Mouse (Mus musculus) stomach, embryonic 14.5 days (tissue): ENCODE data around the gene Mapk10. TPM values are rescaled to one million over a fixed set of nuclear protein-coding genes. Genes with fewer than 3 reads are reported as not detected.

ENCODE experiments used
- ATAC-seq: fragments of 200-750 bp; cut with Nextera tagmentation; 2 replicates; pipeline ENCODE4 v1.8.0; 2017; ENCODE audit warnings: low read depth, moderate TSS enrichment; ENCODE audit not compliant: insufficient number of reproducible peaks, insufficient read depth, low FRiP score
- H3K27ac ChIP-seq: fragments of 300-500 bp; sonication (generic); 2 replicates; pipeline ENCODE4 v1.5.1; 2014; ENCODE audit warnings: mild to moderate bottlenecking, low read length, moderate library complexity, mixed read lengths
- H3K27me3 ChIP-seq: fragments of 300-500 bp; sonication (generic); 2 replicates; pipeline ENCODE4 v1.6.1; 2014; ENCODE audit warnings: low read length, control low read depth, mixed read lengths; ENCODE audit not compliant: control insufficient read depth, insufficient read depth
- H3K36me3 ChIP-seq: fragments of 300-500 bp; sonication (generic); 2 replicates; pipeline ENCODE4 v1.6.1; 2014; ENCODE audit warnings: mild to moderate bottlenecking, control low read depth, low read length, moderate library complexity, mixed read lengths; ENCODE audit not compliant: control insufficient read depth, insufficient read depth
- H3K4me1 ChIP-seq: fragments of 300-500 bp; sonication (generic); 2 replicates; pipeline ENCODE4 v1.6.1; 2014; ENCODE audit warnings: low read length, control low read depth, mixed read lengths; ENCODE audit not compliant: control insufficient read depth, insufficient read depth
- H3K4me2 ChIP-seq: fragments of 300-500 bp; sonication (generic); replicated peaks from 2 replicates; pipeline ENCODE4 v1.6.1; 2014; ENCODE audit warnings: low read depth, low read length, control low read depth
- H3K4me3 ChIP-seq: fragments of 300-500 bp; sonication (generic); 2 replicates; pipeline ENCODE4 v1.5.1; 2014; ENCODE audit warnings: low read depth, low read length, control low read depth
- H3K9ac ChIP-seq: fragments of 300-500 bp; sonication (generic); replicated peaks from 2 replicates; pipeline ENCODE4 v1.6.1; 2014; ENCODE audit warnings: low read depth, mild to moderate bottlenecking, control low read depth, low read length, moderate library complexity, mixed read lengths
- H3K9me3 ChIP-seq: fragments of 300-500 bp; sonication (generic); 2 replicates; pipeline ENCODE4 v1.6.1; 2016; ENCODE audit warnings: low read depth, low read length, control low read depth; ENCODE audit not compliant: control insufficient read depth
- WGBS: fragments of 180-500 bp; shearing (Covaris S2); extraction: QIAGEN DNeasy Blood & Tissue Kit; methylation state at CpG from one replicate; pipeline ENCODE4 v1.1.7; 2014; 5-methylcytosine and 5-hydroxymethylcytosine counted together
- polyA plus RNA-seq: library from polyadenylated mRNA; unstranded; fragments of >200 nt; fragmentation: Nextera tagmentation; extraction: Ambion mirVana; gene quantifications from 2 replicates; pipeline ENCODE4 v1.2.1, GENCODE M21; 2014

Mapk10 gene
- polyA plus RNA-seq, 1 experiment from 2014 or later: 12.7 TPM

DNA sequence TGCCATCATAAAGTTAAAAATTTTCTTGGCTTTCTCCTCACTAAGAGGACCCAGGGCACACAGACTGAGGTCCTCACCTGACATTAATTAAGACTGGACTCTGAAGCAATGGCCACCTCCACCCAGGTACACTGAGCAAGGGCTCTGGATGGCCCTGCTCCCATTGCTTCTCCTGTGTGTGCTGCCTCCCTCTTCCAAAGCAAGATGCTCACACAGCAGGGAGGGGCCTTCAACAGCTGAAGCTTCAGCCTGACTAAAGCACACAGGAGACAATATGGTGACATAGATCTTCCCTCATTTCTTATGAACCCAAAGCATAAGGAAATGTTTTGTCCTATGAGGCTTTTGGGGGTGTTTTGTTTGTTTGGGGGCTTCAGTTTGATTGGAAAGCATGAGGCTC lies 215.2 kb downstream of the Mapk10 start:
- no peak overlapping the region for H3K4me3 ChIP-seq
- H3K27ac ChIP-seq: no peak overlapping the region
- no peaks in the 10 kb centered on the region for H3K9me3 ChIP-seq
- no peaks in the 10 kb centered on the region for H3K27me3 ChIP-seq
- no peak overlapping the region for H3K9ac ChIP-seq
- no peak overlapping the region for H3K4me2 ChIP-seq
- no peak for ATAC-seq
- no peaks in the 10 kb centered on the region for H3K36me3 ChIP-seq
- no peaks in the 10 kb centered on the region for H3K4me1 ChIP-seq

DNA sequence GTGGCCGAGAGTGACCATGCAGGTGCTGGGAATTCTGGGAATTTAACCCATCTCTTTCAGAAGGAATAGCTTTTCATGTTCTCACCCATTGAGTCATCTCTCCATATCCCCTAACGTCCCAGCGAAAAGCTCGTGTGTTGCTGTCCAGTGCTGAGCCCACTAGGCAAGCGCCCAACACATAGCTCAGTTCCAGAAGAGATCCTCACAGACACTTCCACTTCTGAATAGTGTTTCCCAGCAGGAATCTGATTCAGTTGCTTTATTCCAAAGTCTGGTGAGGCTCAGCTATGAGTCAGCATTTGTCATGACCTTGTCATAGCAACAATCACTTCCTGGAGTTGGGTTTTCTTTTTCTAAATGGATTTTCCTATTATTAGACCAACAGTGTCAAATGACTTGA lies 217.2 kb downstream of the Mapk10 start:
- Histone ChIP-seq H3K4me2 (no peak overlapping the region), H3K27me3 (no peaks in the 10 kb centered on the region), H3K36me3 (no peaks in the 10 kb centered on the region), H3K9me3 (no peaks in the 10 kb centered on the region), H3K27ac (no peak overlapping the region), H3K4me3 (no peak overlapping the region), H3K4me1 (no peaks in the 10 kb centered on the region), H3K9ac (no peak overlapping the region)
- ATAC-seq: no peak
- WGBS: 75% methylated on average over 5 of the region's 5 CpGs

- no peaks in the 10 kb centered on the region for H3K36me3 ChIP-seq
- H3K4me1 ChIP-seq: no peaks in the 10 kb centered on the region
- ATAC-seq: no peak
- no peak overlapping the region for H3K4me2 ChIP-seq
- H3K27ac ChIP-seq: no peak overlapping the region
- H3K9ac ChIP-seq: no peak overlapping the region
- no peaks in the 10 kb centered on the region for H3K27me3 ChIP-seq
- no peak overlapping the region for H3K4me3 ChIP-seq
- no peaks in the 10 kb centered on the region for H3K9me3 ChIP-seq
- WGBS: 69% methylated on average over 2 of the region's 2 CpGs
These were observed 219.4 kb downstream of the Mapk10 start for GRCm38 (mm10) chr5:102991691-102992090.

- WGBS: 56% methylated on average over 2 of the region's 2 CpGs
- no peak for ATAC-seq
- H3K27me3 ChIP-seq: no peaks in the 10 kb centered on the region
These were observed 232.8 kb downstream of the Mapk10 start for GRCm38 (mm10) chr5:102978382-102978781.

DNA sequence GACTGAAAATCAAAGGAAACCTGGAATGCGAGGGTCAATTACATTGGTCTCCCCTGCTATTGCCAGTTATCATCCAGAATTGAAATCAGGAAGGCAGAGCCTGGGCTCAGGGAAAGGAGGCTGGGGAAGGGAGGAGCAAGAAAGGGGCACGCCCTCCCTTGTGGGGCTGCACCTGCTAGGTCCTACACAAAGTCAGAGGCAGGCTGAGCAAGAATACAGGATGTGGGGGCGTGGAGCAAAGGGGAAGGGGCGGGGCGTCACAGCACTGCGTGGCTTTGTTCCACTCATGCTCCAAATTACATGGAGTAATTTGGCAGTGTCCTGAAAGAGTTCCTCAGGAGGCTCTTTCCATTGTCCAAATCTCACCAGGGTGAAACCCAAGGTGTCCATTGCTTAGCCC lies 234.0 kb downstream of the Mapk10 start:
- H3K36me3 ChIP-seq: no peaks in the 10 kb centered on the region
- H3K27me3 ChIP-seq: no peaks in the 10 kb centered on the region
- no peaks in the 10 kb centered on the region for H3K4me1 ChIP-seq
- WGBS: 42% methylated on average over 6 of the region's 6 CpGs
- H3K4me2 ChIP-seq: no peak overlapping the region
- H3K9me3 ChIP-seq: no peaks in the 10 kb centered on the region
- ATAC-seq: no peak
- no peak overlapping the region for H3K4me3 ChIP-seq
- H3K9ac ChIP-seq: no peak overlapping the region
- no peak overlapping the region for H3K27ac ChIP-seq

More at GRCm38 (mm10) chr5:102978382-102978781, 232.8 kb downstream of the Mapk10 start:
- no peak overlapping the region for H3K9ac ChIP-seq
- no peaks in the 10 kb centered on the region for H3K36me3 ChIP-seq
- H3K9me3 ChIP-seq: no peaks in the 10 kb centered on the region
- H3K27ac ChIP-seq: no peak overlapping the region
- H3K4me1 ChIP-seq: no peaks in the 10 kb centered on the region
- H3K4me2 ChIP-seq: no peak overlapping the region
- no peak overlapping the region for H3K4me3 ChIP-seq

DNA sequence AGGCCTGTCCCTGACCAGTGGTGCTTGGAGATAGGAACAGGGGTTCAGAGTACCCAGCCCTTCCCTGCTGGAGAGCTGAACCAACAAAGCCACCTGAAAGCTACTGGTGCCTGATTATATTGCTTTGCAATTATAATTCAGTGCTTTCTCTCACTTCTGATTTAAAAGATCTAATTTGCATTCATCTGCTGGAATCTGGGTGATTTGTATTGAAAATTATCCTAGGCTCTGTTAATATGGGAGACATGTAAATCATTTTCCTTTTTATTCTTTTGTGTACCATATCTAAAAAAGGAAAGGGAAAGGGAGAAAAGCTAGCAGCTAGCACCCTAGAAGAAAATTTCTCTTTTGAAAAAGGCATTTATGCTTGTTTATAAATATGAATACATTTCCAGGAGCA lies 234.6 kb downstream of the Mapk10 start:
- H3K4me2 ChIP-seq: no peak overlapping the region
- H3K4me1 ChIP-seq: no peaks in the 10 kb centered on the region
- H3K4me3 ChIP-seq: no peak overlapping the region
- no peak overlapping the region for H3K27ac ChIP-seq
- no peaks in the 10 kb centered on the region for H3K36me3 ChIP-seq
- no peak overlapping the region for H3K9ac ChIP-seq
- no peaks in the 10 kb centered on the region for H3K27me3 ChIP-seq
- no peaks in the 10 kb centered on the region for H3K9me3 ChIP-seq
- ATAC-seq: no peak

DNA sequence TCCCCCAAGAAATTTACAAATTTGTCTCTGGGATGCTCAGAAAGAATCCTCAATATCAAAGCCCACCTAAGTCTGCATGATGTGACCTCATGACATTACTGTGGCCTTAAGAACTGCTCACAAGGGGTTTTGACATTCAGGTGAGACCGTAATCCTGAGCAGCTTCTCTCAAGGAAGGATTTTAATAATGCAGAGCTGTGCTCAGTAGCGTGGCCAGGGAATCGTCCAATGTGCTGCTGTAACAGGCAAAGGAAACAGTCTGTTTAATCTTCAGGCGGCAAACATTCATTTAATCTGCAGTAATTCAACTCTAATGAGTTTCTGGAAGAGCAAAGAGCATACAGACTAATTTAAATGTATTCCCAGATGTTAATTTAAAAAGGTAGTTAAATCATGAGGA lies 236.7 kb downstream of the Mapk10 start:
- Histone ChIP-seq H3K4me3 (no peak overlapping the region), H3K36me3 (no peaks in the 10 kb centered on the region), H3K9ac (no peak overlapping the region), H3K4me1 (no peaks in the 10 kb centered on the region), H3K27me3 (no peaks in the 10 kb centered on the region), H3K27ac (no peak overlapping the region), H3K9me3 (no peaks in the 10 kb centered on the region), H3K4me2 (no peak overlapping the region)
- ATAC-seq: no peak
- 70% methylated on average over 4 of the region's 4 CpGs for WGBS

- no peak overlapping the region for H3K27ac ChIP-seq
- H3K4me3 ChIP-seq: no peak overlapping the region
- WGBS: 90% methylated on average over 5 of the region's 5 CpGs
- H3K27me3 ChIP-seq: no peaks in the 10 kb centered on the region
- no peak for ATAC-seq
- H3K4me1 ChIP-seq: no peaks in the 10 kb centered on the region
- H3K4me2 ChIP-seq: no peak overlapping the region
- no peaks in the 10 kb centered on the region for H3K36me3 ChIP-seq
- no peak overlapping the region for H3K9ac ChIP-seq
- H3K9me3 ChIP-seq: no peaks in the 10 kb centered on the region
These were observed 246.7 kb downstream of the Mapk10 start for GRCm38 (mm10) chr5:102964396-102964795.

- H3K27me3 ChIP-seq: no peaks in the 10 kb centered on the region
- H3K27ac ChIP-seq: no peak overlapping the region
- 86% methylated on average over 8 of the region's 8 CpGs for WGBS
- H3K9ac ChIP-seq: no peak overlapping the region
- H3K36me3 ChIP-seq: no peaks in the 10 kb centered on the region
- no peaks in the 10 kb centered on the region for H3K9me3 ChIP-seq
- H3K4me3 ChIP-seq: no peak overlapping the region
- ATAC-seq: no peak
- no peaks in the 10 kb centered on the region for H3K4me1 ChIP-seq
- H3K4me2 ChIP-seq: no peak overlapping the region
These were observed 257.7 kb downstream of the Mapk10 start for GRCm38 (mm10) chr5:102953414-102953813.
